Mouse (Mus musculus) forebrain, postnatal 0 days (tissue): ENCODE results near the gene Bcas1. TPM values are rescaled to one million over a fixed set of nuclear protein-coding genes. Genes with fewer than 3 reads are reported as not detected.

Source experiments
- ATAC-seq: fragments of 200-750 bp; cut with Nextera tagmentation; 2 replicates; pipeline ENCODE4 v1.8.0; 2017; ENCODE audit warnings: mild to moderate bottlenecking, moderate library complexity
- DNase-seq: peaks from one replicate; pipeline ENCODE4 v3.0.0-alpha.2; 2015
- H3K27ac ChIP-seq: fragments of 300-500 bp; sonication (generic); 2 replicates; pipeline ENCODE4 v1.5.1; 2014; ENCODE audit warnings: low read depth, mild to moderate bottlenecking, antibody characterized with exemption, low read length, moderate library complexity, mixed read lengths
- H3K27me3 ChIP-seq: fragments of 300-500 bp; sonication (generic); 2 replicates; pipeline ENCODE4 v1.6.1; 2014; ENCODE audit warnings: mild to moderate bottlenecking, low read length, mixed read lengths; ENCODE audit not compliant: insufficient read depth
- H3K36me3 ChIP-seq: fragments of 300-500 bp; sonication (generic); 2 replicates; pipeline ENCODE4 v1.6.1; 2014; ENCODE audit warnings: mild to moderate bottlenecking, moderate library complexity; ENCODE audit not compliant: insufficient read depth
- H3K4me1 ChIP-seq: fragments of 300-500 bp; sonication (generic); 2 replicates; pipeline ENCODE4 v1.6.1; 2014; ENCODE audit warnings: antibody characterized with exemption; ENCODE audit not compliant: insufficient read depth
- H3K4me2 ChIP-seq: fragments of 300-500 bp; sonication (generic); 2 replicates; pipeline ENCODE4 v1.6.1; 2014; ENCODE audit warnings: low read depth, mild to moderate bottlenecking, moderate library complexity
- H3K4me3 ChIP-seq: fragments of 300-500 bp; sonication (generic); 2 replicates; pipeline ENCODE4 v1.5.1; 2014; ENCODE audit warnings: low read depth, low read length, mixed read lengths
- H3K9ac ChIP-seq: fragments of 300-500 bp; sonication (generic); 2 replicates; pipeline ENCODE4 v1.6.1; 2014; ENCODE audit warnings: mild to moderate bottlenecking
- H3K9me3 ChIP-seq: fragments of 300-500 bp; sonication (generic); 2 replicates; pipeline ENCODE4 v1.6.1; 2016; ENCODE audit warnings: low read length
- CTCF ChIP-seq: sonication (generic); IDR thresholded peaks from 2 replicates; pipeline ENCODE4 v1.5.1; 2016; ENCODE audit warnings: antibody characterized with exemption, control low read depth, low read depth
- WGBS: fragments of 180-500 bp; shearing (Covaris S2); extraction: QIAGEN DNeasy Blood & Tissue Kit; methylation state at CpG from one replicate; pipeline ENCODE4 v1.1.7; 2014; 5-methylcytosine and 5-hydroxymethylcytosine counted together
- polyA plus RNA-seq: library from polyadenylated mRNA; unstranded; fragments of >200 nt; fragmentation: Nextera tagmentation; extraction: Ambion mirVana; gene quantifications from 2 replicates; pipeline ENCODE4 v1.2.1, GENCODE M21; 2015
- total RNA-seq: library from RNA; depleted of rRNA; stranded (reverse); fragments of >200 nt; gene quantifications from 2 replicates; pipeline ENCODE4 v1.2.3, GENCODE M21; 2014

The Bcas1 gene
- total and polyA plus RNA-seq, 2 experiments from 2014 or later = 4.2 to 5.2 TPM

DNA sequence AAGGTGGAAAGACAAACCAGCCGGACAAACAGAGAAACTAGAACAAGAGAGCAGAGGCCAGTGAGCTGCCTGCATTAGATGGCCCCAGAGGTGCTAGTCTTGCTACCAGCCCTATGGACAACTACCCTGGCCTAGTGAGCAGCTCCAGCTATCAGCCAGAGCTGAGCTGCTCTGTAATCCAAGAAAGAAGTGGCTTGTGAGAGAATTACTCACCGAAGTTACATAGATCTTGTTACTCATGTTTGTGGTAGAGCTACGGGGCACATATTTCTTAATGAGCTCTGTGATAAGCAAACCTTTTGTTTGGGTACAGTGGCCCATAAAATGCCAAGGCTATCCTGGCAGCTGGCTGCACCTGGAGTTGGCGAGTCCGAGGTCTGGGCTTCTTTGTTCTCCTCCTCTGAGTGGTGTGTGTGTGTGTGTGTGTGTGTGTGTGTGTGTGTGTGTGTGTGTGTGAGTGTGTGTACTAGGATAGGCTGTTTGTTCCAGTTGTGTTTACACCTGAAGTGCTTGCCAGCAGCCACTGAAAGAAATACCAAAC lies 19.3 kb upstream of the Bcas1 start:
- no peaks in the 10 kb centered on the region for H3K27me3 ChIP-seq
- no peak overlapping the region for H3K9ac ChIP-seq
- WGBS = 45% methylated on average over 5 of the region's 5 CpGs

DNA sequence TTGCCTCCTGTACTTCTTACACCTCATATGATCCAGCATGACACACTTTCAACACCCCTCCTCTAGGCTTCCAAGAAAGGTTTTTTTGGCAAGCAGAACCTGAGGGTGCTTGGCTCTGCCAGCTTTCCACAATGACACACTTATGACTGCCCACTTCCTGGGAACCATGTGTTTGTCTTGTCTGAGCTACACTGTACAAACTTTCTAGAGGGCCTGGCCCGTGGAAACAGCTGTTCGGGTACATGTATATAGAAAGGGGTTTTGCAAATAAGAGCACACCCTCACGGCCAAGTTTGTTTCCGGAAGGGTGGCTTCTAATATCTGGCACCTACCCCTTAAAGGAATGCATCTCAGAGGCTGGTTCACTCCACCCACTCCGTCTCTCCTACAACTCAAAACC lies 18.2 kb upstream of the Bcas1 start:
- Histone ChIP-seq H3K27me3 (no peaks in the 10 kb centered on the region), H3K27ac (no peak overlapping the region), H3K9ac (no peak overlapping the region), H3K4me3 (no peak overlapping the region), H3K36me3 (no peaks in the 10 kb centered on the region), H3K9me3 (no peaks in the 10 kb centered on the region), H3K4me2 (no peak overlapping the region), H3K4me1 (no peaks in the 10 kb centered on the region)
- TF ChIP-seq CTCF = no peak
- WGBS = 72% methylated on average over 5 of the region's 5 CpGs
- DNase-seq (no peak), ATAC-seq (no peak)

More for the DNA sequence above, 19.3 kb upstream of the Bcas1 start:
- H3K9me3 ChIP-seq = no peaks in the 10 kb centered on the region
- no peak overlapping the region for H3K4me3 ChIP-seq
- ATAC-seq = no peak
- H3K4me2 ChIP-seq = no peak overlapping the region
- no peaks in the 10 kb centered on the region for H3K4me1 ChIP-seq
- no peak overlapping the region for H3K27ac ChIP-seq
- no peak for DNase-seq
- no peak for TF ChIP-seq CTCF
- no peaks in the 10 kb centered on the region for H3K36me3 ChIP-seq

DNA sequence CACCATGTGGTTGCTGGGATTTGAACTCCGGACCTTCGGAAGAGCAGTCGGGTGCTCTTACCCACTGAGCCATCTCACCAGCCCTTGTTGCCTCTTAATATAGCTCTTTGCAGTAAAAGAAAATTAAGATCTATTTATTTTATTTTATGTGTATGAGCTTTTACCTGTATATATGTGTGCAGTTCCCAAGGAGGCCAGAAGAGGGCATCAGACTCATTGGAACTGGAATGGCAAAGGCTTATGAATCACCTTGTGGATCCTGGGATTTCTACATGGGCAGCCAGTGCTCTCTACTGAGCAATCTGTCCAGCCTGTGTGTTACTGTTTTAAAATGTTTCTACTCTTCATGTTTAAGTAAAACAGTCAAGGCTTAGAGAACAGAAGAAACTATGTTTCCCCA lies 14.9 kb upstream of the Bcas1 start:
- H3K36me3 ChIP-seq = no peaks in the 10 kb centered on the region
- H3K9me3 ChIP-seq = no peaks in the 10 kb centered on the region
- ATAC-seq (no peak), DNase-seq (no peak)
- no peaks in the 10 kb centered on the region for H3K4me1 ChIP-seq
- peak; percentile 50 for TF ChIP-seq CTCF
- WGBS = 83% methylated on average over 3 of the region's 3 CpGs
- H3K27me3 ChIP-seq = no peaks in the 10 kb centered on the region
- H3K9ac ChIP-seq = no peak overlapping the region
- H3K4me3 ChIP-seq = no peak overlapping the region
- H3K27ac ChIP-seq = no peak overlapping the region
- no peak overlapping the region for H3K4me2 ChIP-seq

DNA sequence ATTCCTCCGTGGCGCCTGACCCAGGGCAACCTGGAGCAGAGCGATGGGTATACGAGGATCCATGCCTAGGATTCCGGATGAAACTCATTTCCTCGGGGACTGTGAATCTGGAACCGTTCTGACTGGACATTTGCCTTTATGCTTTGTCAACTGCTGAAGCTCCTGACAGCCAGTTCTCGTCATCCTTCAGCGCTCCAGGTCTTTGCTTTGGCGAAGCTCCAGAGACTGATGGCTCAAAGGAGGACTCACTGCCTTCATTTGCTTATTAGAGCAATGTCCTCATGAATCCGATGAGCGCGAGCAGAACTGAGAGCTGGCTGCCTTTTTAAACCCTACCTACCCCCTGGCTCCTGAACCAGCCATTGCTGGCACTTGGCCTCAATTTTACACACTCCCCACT lies 11.1 kb upstream of the Bcas1 start:
- no peak overlapping the region for H3K9ac ChIP-seq
- no peak for DNase-seq
- no peaks in the 10 kb centered on the region for H3K4me1 ChIP-seq
- H3K4me3 ChIP-seq = no peak overlapping the region
- no peaks in the 10 kb centered on the region for H3K27me3 ChIP-seq
- no peak overlapping the region for H3K27ac ChIP-seq
- H3K36me3 ChIP-seq = no peaks in the 10 kb centered on the region
- H3K9me3 ChIP-seq = no peaks in the 10 kb centered on the region
- ATAC-seq = no peak
- 33% methylated on average over 13 of the region's 13 CpGs for WGBS
- no peak for TF ChIP-seq CTCF
- no peak overlapping the region for H3K4me2 ChIP-seq

DNA sequence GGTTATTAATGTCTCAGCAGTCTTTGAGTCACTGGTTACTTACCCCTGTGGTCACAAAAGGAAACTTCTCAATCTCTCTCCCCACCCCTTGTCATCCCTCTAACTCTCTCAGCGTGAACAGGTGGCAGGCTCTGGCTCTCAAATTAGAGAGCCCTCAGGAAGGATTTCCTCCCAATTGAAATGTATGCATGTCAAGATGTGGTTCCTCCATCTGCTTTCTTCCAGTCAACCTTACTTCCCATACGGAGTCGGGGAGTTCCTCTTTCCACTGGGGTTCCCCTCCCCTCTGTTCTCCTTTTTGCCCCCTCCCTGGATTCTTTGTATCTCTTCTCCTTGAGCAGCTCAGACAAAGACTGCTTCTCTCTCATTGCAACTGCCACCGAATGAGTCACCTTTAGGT lies 8.6 kb upstream of the Bcas1 start:
- WGBS = 53% methylated on average over 4 of the region's 4 CpGs
- Histone ChIP-seq H3K9me3 (no peaks in the 10 kb centered on the region), H3K36me3 (no peaks in the 10 kb centered on the region), H3K27me3 (no peaks in the 10 kb centered on the region), H3K4me3 (no peak overlapping the region), H3K4me1 (no peaks in the 10 kb centered on the region), H3K9ac (no peak overlapping the region), H3K4me2 (no peak overlapping the region), H3K27ac (no peak overlapping the region)
- DNase-seq = no peak
- ATAC-seq = no peak
- TF ChIP-seq CTCF = no peak

DNA sequence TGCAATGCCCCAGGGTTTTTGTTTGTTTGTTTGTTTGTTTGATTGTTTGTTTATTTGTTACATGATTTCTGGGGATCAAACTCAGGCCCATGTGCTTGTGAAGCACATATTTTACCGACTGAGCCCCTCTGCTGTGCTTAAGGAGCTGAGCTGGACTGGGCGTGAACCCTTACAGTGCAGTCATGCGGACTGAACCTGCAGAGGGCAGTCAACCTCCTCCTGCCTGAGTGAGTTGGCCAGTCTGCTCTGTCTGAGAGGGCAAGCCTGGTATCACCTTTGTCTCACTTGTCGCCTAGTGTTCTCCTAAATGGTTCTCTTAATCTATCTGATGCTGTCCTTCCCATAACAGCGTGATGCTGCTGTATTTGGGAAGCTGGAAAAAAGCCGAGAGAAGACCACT lies 4.5 kb upstream of the Bcas1 start:
- no peak for TF ChIP-seq CTCF
- no peak for ATAC-seq
- H3K4me2 ChIP-seq = no peak overlapping the region
- 52% methylated on average over 6 of the region's 6 CpGs for WGBS
- H3K9me3 ChIP-seq = no peaks in the 10 kb centered on the region
- DNase-seq = no peak
- no peak overlapping the region for H3K9ac ChIP-seq
- no peak overlapping the region for H3K27ac ChIP-seq
- no peaks in the 10 kb centered on the region for H3K27me3 ChIP-seq
- no peak overlapping the region for H3K4me3 ChIP-seq
- no peaks in the 10 kb centered on the region for H3K36me3 ChIP-seq
- H3K4me1 ChIP-seq = no peaks in the 10 kb centered on the region

DNA sequence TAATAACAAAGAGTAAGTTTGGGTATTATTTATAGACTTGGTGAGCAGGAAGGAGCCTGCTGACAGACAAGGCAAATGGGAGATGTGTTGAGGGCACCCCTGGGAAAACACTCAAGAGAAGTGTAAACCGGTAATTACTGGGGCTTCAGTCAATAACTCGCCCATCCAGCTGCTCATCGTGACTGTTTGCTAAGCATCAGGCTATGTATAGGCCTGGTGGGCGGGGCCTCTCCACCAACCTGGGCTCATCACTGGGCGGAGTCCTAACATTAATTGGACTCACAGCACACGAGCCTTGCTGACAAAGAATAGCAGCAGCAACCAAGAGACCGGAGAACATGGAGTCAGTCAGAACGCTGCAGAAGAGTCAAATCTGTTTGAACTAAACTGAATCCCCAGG lies 1.3 kb upstream of the Bcas1 start:
- H3K9ac ChIP-seq = no peak overlapping the region
- no peak overlapping the region for H3K27ac ChIP-seq
- no peaks in the 10 kb centered on the region for H3K9me3 ChIP-seq
- H3K4me2 ChIP-seq = no peak overlapping the region
- H3K27me3 ChIP-seq = no peaks in the 10 kb centered on the region
- no peak for ATAC-seq
- no peak overlapping the region for H3K4me3 ChIP-seq
- no peaks in the 10 kb centered on the region for H3K36me3 ChIP-seq
- H3K4me1 ChIP-seq = no peaks in the 10 kb centered on the region
- no peak for DNase-seq
- no peak for TF ChIP-seq CTCF
- WGBS = 54% methylated on average over 8 of the region's 8 CpGs

DNA sequence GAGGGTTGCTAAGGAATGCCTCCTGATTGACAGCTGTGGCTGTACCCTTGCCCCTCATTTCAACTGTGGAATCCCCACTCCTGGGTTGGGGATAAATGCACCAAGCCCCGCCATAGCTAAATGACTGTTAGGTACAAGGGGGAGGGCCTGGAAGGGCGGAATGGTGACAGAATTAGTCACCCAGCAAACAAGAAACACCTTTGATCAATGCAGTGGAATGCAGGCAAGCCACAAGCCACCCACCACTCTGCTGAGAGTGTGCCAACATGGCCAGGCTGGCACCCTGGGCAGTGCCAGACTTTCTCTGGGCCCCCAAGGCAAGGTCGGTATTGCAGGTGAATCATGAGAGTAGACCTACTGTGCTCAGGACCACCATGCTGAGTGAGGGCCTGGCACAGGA lies 3.5 kb downstream of the Bcas1 start:
- Histone ChIP-seq H3K4me1 (no peaks in the 10 kb centered on the region), H3K4me2 (no peak overlapping the region), H3K36me3 (no peaks in the 10 kb centered on the region), H3K27me3 (no peaks in the 10 kb centered on the region), H3K4me3 (no peak overlapping the region), H3K9ac (no peak overlapping the region), H3K27ac (no peak overlapping the region), H3K9me3 (no peaks in the 10 kb centered on the region)
- no peak for TF ChIP-seq CTCF
- DNase-seq = no peak
- ATAC-seq = no peak
- WGBS = 54% methylated on average over 3 of the region's 3 CpGs
